Mouse (Mus musculus) CD4-positive naive resting alpha-beta T cell, adult 76 days (primary cell): ENCODE data around the gene Heg1. TPM values are rescaled to one million over a fixed set of nuclear protein-coding genes. Genes with fewer than 3 reads are reported as not detected.

Experiments
- total RNA-seq: library from RNA; stranded (reverse); gene quantifications from one replicate; pipeline ENCODE4 v1.2.4, GENCODE M21; 2023

Gene Heg1
- total RNA-seq, result 48.9 TPM

GRCm38 (mm10) chr16:33684162-33684702 is at the start of gene Heg1:
Gene Heg1 (plus strand): TSS chr16:33684370.

DNA sequence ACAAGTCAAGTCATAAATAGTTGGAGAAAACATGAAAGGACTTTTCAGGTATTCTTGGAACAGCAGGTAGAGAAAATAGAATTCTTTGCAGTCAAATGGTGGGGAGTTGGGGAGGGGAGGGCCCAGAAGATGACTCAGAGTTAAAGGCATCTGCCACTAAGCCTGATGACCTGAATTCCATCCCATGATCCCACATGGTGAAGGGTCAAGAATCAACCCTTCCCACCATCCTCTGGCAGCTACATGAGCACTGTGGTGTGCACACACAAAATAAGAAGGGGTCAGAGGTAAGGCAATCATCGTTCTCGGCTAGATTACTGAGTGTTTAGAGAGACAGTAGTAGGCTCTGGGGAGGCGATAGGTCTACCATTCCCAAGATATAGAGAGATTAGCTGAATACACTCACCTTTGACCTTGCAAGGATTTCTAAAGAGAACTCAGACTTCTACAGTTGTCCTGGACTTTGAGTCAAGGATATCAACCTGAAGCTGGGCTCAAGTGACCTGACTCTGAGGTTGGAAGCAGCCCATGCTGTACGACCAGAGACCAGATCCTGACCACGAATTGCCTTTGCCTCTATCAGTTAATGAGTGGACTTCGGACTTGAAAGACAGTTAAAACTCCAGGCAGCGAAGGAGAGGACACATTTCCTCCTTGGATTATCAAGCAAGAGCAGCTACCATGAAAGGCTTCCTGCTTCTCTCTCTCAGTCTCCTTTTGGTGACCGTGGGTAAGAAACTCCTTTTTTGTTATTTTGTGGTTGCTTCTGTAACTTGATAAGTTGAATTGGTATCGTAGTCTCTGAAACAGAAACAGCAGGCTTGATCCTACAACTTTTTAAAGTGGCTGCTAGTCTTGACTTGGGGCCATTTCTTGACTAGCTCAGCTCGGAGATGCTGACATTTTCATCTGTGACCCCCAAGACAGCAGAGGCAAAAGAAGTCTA is 109.9 kb downstream of the Heg1 start, which contains the start of gene Muc13:
Gene Muc13 (plus strand): TSS at position 192 of the 946 bp plus-strand sequence.

Other genes starting within 250 kb of the Heg1 start
- 0.35 TPM for gene Slc12a8, start 167.0 kb upstream of the Heg1 start, total RNA-seq
- 0.88 TPM for gene Muc13, start 109.7 kb downstream of the Heg1 start, total RNA-seq
- 1.9 TPM for gene Itgb5, start 145.3 kb downstream of the Heg1 start, total RNA-seq